Mouse (Mus musculus): Measurements from ENCODE around the gene Wwc1.
A peak's percentile ranks its signal among the peaks of the same experiment; 100 is the strongest.

- peak; percentile 4; the same call in 1 of the 2 replicates for TF ChIP-seq POLR2A (IDR thresholded peaks at IDR 0.05; ENCODE audit: borderline replicate concordance, insufficient read depth, low read length)
- TF ChIP-seq CTCF (IDR thresholded peaks at IDR 0.05; ENCODE audit: borderline replicate concordance, insufficient read depth, low read depth, low read length), result no peak
Measured at GRCm38 (mm10) chr11:35797751-35798494, 182.4 kb downstream of the Wwc1 start.

Data from cerebellum, adult 2 months (tissue).